Mouse (Mus musculus) B cell, adult 2 months (primary cell): ENCODE measurements at regions not wholly inside any gene's neighbourhood (a gene's known extent, or its start where the extent isn't known, plus 50 kb on each side); places are given as distances from the start of the nearest gene placed in this dataset.

Experiments
- DNase-seq, 2 experiments: peaks; one replicate each; pipeline ENCODE4 v3.0.0; 2022

- DNase-seq = no peak
These were observed 146.0 kb downstream of the Zfp36l1 start for GRCm38 (mm10) chr12:79966621-79967490.

- no peak for DNase-seq
These were observed 146.6 kb downstream of the Zfp36l1 start for GRCm38 (mm10) chr12:79966289-79966615.

- peak; percentile 36 to 47 for DNase-seq
These were observed 147.1 kb downstream of the Zfp36l1 start for GRCm38 (mm10) chr12:79965471-79966288.

- no peak for DNase-seq
These were observed 149.3 kb downstream of the Zfp36l1 start for GRCm38 (mm10) chr12:79963443-79964025.

DNA sequence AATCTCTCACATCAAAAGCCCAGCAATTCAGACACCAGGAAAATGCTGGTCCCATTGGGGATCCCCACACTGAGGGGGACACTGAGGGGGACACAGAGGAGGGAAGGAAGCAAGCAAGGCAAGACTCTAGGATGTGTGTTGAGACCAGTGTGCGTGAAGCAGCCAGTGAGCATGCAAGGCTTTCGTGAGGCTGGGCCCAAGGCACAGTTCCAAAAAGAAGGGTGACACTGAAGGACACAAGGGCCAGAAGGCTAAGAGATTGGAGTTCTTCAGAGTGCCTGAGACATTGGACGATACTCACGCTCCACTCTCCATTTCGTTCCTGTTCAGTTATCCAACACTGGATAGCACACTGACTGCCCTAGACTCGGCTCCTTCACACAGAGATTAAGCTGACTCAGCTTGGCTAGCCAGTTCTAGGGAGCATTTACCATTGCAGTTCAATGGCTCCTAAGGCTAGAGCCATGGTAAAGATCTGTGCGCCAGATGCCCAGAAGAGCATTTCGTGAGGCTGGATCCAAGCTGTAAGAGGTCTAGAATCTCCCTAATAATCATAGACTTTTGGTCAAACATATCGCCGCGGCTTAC, 150.1 kb downstream of the Zfp36l1 start:
- no peak for DNase-seq

- no peak for DNase-seq
These were observed 150.9 kb downstream of the Zfp36l1 start for GRCm38 (mm10) chr12:79961881-79962280.

GRCm38 (mm10) chr12:79961076-79961475, 151.7 kb downstream of the Zfp36l1 start:
- no peak for DNase-seq

DNA sequence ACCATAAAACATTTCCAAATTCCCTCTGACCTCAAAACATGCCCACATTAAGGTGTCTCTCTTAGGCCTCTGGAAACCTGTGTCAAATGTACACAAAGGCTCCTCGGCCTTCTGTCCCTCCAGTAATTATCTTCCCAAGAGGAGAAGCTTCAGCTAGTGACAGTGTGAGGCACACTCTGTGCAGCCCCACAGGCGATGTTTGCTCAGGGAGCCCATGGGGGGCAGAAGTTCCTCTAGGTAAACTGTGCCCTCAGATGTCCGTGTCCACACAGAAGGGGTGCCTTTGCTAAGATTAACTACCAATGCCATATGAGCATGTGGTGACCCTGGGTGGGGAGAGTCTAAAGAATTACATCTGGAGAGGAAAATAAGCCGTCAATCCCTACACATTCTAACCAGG, 152.4 kb downstream of the Zfp36l1 start:
- no peak for DNase-seq

DNA sequence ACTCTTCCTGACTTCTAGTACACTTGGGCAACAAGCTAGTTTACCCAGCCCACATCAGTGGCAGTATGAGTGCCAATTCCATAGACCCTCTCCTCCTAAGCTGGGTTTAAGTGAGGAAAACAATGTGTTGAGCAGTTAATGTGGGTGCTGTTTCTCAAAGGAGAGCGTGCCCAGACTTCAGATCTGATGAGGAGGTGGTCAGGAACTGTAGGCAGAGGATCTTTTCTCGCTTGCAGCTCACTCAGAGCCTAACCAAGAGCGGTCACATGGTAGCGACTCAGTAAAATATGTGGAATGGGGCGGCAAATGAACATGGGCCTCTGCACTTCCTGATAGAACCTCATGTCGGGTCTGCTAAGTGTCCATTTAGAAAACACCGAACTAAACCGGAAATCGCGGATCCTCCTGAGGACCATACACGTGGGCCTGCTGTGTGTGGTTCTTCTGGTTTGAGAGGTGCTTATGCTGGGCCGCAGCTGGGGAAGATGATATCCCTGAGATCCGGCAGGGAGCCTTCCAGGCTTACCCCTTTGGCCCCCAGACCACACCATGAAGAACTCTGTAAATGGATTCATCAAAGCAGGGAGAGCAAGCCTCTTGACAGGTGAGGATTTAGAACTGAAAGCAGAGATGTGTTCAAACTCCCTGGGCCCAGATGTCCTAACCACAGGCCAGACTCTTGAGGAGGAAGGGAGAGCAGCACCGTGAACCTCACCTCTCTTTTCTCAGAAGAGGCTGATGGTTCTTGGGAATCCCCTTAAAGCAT, 153.1 kb downstream of the Zfp36l1 start:
- DNase-seq = peak in 1 of 2 experiments; percentile 27

GRCm38 (mm10) chr12:79957211-79957610, 155.6 kb downstream of the Zfp36l1 start:
- no peak for DNase-seq

- DNase-seq = no peak
These were observed 156.5 kb downstream of the Zfp36l1 start for GRCm38 (mm10) chr12:79956351-79956750.

DNA sequence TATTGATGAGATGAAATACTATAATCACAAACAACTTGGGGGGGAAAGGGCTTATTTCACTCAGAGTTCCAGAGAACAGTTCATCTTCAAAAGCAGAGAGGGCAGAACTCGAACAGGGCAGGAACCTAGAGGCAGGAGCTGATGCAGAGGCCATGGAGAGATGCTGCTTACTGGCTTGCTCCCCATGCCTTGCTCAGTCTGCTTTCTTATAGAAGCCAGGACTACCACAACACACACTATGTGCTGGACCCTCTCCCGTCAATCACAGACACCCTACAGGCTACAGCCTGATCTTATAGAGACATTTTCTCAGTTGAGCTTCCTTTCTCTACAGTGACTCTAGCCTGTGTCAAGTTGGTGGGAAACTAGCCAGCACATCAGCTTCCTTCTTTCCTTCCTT, 157.3 kb downstream of the Zfp36l1 start:
- no peak for DNase-seq

- DNase-seq = no peak
These were observed 162.2 kb downstream of the Zfp36l1 start for GRCm38 (mm10) chr12:79950579-79951112.

DNA sequence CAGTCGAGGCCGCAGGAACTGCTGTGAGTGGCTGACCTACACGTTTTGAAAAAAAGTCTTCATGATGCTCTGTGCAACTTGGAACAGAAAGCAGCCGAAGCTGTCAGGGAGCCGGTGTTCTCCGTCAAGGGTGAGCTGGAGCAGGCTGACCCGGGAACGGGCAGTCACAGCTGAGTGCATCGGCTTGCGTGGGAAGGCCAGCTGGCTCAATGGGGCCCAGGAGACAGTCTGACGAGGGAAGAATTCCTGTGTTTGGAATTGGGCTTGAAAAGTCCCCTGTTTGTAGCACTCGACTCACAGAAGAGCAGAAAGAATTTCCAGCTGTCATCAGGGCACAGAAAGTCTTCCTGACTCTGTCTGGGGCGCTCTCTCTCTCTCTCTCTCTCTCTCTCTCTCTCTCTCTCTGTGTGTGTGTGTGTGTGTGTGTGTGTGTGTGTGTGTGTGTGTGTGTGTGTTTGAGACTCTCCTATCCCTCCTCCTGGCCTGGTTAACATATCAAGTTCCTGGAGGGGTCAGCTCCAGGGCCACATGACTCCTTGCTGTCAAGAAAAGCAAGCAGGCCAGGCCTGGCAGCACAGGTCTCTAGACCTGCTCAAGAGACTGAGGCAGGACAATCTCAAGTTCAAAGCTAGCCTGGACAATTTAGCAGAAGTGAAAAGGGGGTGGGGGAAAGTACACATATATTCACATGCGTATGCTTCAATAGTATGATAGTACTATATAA, 163.6 kb downstream of the Zfp36l1 start:
- DNase-seq = no peak

DNA sequence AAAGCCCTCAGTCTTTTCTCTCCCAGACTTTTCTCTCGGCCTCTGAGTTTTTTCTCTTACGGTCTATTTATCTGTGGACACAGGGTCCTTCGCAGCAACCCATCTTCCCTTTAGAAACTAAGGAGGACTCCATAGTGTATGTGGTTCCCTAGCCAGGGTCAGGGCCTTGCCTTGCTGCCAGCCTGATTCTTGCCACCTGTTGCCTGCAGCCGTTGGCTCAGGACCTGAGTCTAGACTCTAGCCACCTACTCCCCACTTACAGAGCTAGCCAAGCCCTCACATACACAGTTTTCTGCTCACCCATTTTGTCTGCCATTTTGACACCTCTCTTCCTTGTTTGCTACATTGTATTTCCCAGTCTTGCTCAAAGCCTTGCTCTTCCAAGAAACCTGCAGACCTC, 165.2 kb downstream of the Zfp36l1 start:
- no peak for DNase-seq

- DNase-seq = peak; percentile 55 to 59
These were observed 166.0 kb downstream of the Zfp36l1 start for GRCm38 (mm10) chr12:79946777-79947176.

- no peak for DNase-seq
These were observed 166.9 kb downstream of the Zfp36l1 start for GRCm38 (mm10) chr12:79945899-79946298.

DNA sequence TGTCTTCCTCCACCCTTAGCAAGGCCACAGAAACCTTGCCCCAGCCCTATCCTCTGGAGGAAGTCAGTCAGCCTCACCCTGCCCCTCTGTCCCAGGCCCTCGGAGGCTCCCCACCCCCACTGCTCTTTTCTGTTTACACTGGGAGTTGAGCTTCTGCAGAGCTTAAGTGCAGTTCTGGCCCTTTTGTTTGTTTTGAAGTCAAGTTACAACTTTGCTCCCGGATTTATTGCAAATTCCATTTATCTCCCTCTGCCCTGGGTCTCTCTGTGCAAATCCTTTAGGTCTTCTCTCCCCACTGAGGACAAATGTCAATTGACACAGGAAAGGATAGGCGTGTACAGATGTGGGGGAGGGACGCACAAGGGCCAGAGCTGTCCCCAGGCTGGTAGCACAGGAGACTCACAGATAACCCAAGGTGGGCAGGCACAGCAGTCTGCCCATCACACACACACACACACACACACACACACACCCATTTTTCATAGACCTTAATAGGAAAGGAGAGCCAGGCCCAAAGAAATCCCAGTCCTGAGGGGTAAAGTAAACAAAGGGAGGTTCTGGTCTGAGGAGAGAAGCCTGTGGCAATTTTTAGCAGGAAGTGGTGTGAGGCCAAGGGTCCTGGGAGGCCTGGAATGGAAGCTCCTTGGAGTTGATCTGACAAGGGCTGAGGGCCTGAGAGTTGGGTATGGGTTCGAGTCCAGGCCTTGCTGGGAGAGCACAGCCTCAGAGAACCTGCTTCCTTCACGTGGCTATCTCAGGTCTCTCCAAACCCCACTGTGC, 167.9 kb downstream of the Zfp36l1 start:
- DNase-seq = no peak

DNA sequence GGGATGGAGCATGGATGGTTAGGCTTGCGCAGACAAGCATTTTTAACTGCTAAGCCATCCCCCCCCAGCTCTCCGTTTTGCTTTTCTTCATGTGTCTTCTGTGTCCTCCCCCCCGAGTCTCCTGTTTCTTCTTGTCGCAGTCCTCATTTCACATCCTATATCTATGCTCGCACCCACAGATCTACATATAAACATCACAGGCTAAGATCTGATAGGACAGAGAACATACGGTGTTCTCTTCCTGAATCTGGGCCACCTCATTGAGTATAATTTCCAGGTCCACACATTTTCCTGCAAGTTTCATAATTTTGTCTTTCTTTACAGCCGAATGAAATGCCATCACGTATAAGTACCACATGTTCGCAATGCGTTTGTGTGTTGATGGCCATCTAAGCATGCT, 168.7 kb downstream of the Zfp36l1 start:
- DNase-seq = no peak

- DNase-seq = no peak
These were observed 170.2 kb downstream of the Zfp36l1 start for GRCm38 (mm10) chr12:79942563-79943131.
